Mouse (Mus musculus) heart, embryonic 15.5 days (tissue): ENCODE results near the gene Suclg2. TPM values are rescaled to one million over a fixed set of nuclear protein-coding genes. Genes with fewer than 3 reads are reported as not detected.

Source experiments
- ATAC-seq: fragments of 200-750 bp; cut with Nextera tagmentation; replicated peaks from 2 replicates; pipeline ENCODE4 v1.8.0; 2017; ENCODE audit warnings: low read depth, moderate TSS enrichment; ENCODE audit not compliant: insufficient number of reproducible peaks, insufficient read depth, low FRiP score
- H3K27ac ChIP-seq: fragments of 300-500 bp; sonication (generic); 2 replicates; pipeline ENCODE4 v1.5.1; 2015; ENCODE audit warnings: mild to moderate bottlenecking, inconsistent platforms
- H3K27me3 ChIP-seq: fragments of 300-500 bp; sonication (generic); 2 replicates; pipeline ENCODE4 v1.6.1; 2015; ENCODE audit warnings: inconsistent platforms
- H3K36me3 ChIP-seq: fragments of 300-500 bp; sonication (generic); 2 replicates; pipeline ENCODE4 v1.6.1; 2015; ENCODE audit warnings: mild to moderate bottlenecking, inconsistent platforms
- H3K4me1 ChIP-seq: fragments of 300-500 bp; sonication (generic); replicated peaks from 2 replicates; pipeline ENCODE4 v1.6.1; 2015; ENCODE audit warnings: inconsistent platforms
- H3K4me2 ChIP-seq: fragments of 300-500 bp; sonication (generic); 2 replicates; pipeline ENCODE4 v1.6.1; 2015; ENCODE audit warnings: inconsistent platforms, mild to moderate bottlenecking, moderate library complexity
- H3K4me3 ChIP-seq: fragments of 300-500 bp; sonication (generic); 2 replicates; pipeline ENCODE4 v1.5.1; 2015; ENCODE audit warnings: mild to moderate bottlenecking, inconsistent platforms
- H3K9ac ChIP-seq: fragments of 300-500 bp; sonication (generic); 2 replicates; pipeline ENCODE4 v1.6.1; 2015; ENCODE audit warnings: mild to moderate bottlenecking, inconsistent platforms
- H3K9me3 ChIP-seq: fragments of 300-500 bp; sonication (generic); replicated peaks from 2 replicates; pipeline ENCODE4 v1.6.1; 2016; ENCODE audit warnings: inconsistent platforms
- WGBS: fragments of 180-500 bp; shearing (Covaris S2); methylation state at CpG from one replicate; pipeline ENCODE4 v1.1.7; 2015; ENCODE audit warnings: mixed read lengths; 5-methylcytosine and 5-hydroxymethylcytosine counted together
- polyA plus RNA-seq: library from polyadenylated mRNA; unstranded; fragments of >200 nt; fragmentation: Nextera tagmentation; extraction: Ambion mirVana; gene quantifications from 2 replicates; pipeline ENCODE4 v1.2.1, GENCODE M21; 2015

The Suclg2 gene
- polyA plus RNA-seq, 1 experiment from 2014 or later: 103 TPM

DNA sequence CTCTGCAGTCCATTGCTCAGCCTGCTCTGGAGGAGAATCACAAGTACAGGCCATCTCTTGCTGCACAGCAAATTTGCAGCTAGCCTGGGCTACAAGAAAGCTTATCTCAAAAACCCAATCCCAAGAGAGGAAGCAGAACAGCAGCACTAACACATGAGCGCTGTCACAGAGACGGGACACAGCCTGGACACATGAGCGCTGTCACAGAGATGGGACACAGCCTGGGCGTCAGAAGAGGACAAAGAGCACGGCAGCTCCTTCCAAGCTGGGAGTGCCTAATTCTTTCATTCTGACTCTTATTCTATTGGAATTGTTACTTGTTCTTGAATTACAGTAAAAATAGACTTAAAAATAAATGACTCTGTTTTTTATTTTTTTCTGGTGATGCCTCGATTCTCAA, 126.2 kb downstream of the Suclg2 start:
- ATAC-seq: no peak
- no peaks in the 10 kb centered on the region for H3K36me3 ChIP-seq
- H3K27me3 ChIP-seq: no peaks in the 10 kb centered on the region
- no peaks in the 10 kb centered on the region for H3K9me3 ChIP-seq
- no peak overlapping the region for H3K4me3 ChIP-seq
- H3K4me1 ChIP-seq: peaks cover 10% of the 10 kb centered on the region; the same call in 1 of the 2 replicates
- H3K9ac ChIP-seq: no peak overlapping the region
- no peak overlapping the region for H3K27ac ChIP-seq
- no peak overlapping the region for H3K4me2 ChIP-seq
- WGBS: 70% methylated on average over 6 of the region's 6 CpGs

DNA sequence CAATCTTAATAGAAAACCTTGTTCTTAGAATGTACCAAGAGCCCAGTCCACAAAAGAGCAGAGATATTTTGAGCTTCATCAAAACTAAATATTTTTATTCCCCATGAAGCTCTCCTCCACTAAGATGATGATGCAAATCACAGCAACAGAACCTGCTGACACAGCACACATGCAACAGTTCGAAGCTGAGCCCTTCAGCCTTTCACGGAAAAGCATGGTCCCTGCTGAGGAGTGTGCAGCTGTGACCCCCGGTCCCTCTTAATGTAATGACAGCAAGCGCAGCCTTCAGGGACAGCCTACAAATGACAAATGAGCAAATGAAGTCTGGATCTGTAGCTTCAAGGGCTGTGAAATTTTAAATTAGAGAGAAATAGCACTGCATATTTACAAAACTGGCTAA, 128.1 kb downstream of the Suclg2 start:
- Histone ChIP-seq H3K27me3 (no peaks in the 10 kb centered on the region), H3K4me3 (no peak overlapping the region), H3K27ac (no peak overlapping the region), H3K4me1 (peaks cover 5% of the 10 kb centered on the region; the same call in 1 of the 2 replicates), H3K9me3 (no peaks in the 10 kb centered on the region), H3K36me3 (no peaks in the 10 kb centered on the region), H3K4me2 (no peak overlapping the region), H3K9ac (no peak overlapping the region)
- no peak for ATAC-seq
- 69% methylated on average over 4 of the region's 4 CpGs for WGBS

DNA sequence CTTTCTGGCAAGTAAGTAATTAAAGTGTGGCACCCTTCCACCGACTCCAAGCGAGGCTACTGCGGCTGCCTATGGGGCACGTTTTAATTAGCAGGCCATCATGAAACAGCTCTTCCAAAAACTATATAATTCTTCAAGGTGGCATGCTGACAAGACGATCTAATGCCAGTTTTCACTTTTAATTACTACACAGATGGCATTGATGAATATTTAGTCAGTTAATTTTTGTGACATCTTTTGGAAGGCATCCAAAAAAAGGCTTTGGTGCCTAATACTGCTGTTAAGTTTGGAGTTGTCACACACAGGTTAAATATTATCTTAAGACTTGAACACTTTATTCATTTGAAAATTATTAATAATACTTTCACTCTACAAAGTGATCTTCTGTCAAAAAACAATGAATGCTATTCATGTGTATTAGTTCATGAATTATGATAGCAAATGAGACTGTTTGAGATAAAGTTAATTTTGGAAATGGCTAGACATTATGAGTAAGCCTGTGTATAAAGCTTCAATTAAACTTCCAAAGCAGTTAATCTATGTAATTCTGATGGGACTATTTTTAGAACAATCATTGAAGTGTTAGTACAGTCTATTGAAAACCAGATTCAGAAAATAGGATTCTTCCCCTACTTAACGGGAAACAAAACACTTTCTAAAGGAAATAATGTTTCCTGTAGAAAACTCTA, 131.3 kb downstream of the Suclg2 start:
- no peaks in the 10 kb centered on the region for H3K36me3 ChIP-seq
- no peak overlapping the region for H3K4me2 ChIP-seq
- H3K9me3 ChIP-seq: no peaks in the 10 kb centered on the region
- WGBS: 84% methylated on average over 6 of the region's 6 CpGs
- H3K27me3 ChIP-seq: no peaks in the 10 kb centered on the region
- H3K4me1 ChIP-seq: no peaks in the 10 kb centered on the region
- no peak overlapping the region for H3K9ac ChIP-seq
- H3K27ac ChIP-seq: no peak overlapping the region
- ATAC-seq: no peak
- H3K4me3 ChIP-seq: no peak overlapping the region

DNA sequence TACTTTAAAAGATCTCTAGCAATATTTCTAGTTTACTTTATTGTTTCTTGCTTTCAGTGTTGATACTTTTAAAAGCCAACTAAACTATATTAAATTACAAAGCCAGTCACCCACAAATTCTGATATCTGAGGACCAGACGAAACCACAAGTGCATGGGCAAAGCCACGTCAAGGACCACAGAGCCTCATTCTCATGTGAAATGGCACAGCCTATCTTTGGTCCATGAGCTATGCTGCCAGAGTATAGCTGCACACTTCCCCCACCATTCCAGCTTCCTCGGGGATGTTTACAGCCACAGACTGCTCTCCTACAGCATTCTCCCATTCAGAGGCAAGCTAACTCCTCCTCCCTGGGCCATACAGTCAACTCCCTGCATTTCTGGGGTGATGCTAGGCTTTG, 136.7 kb downstream of the Suclg2 start:
- WGBS: 73% methylated on average over 3 of the region's 3 CpGs
- no peaks in the 10 kb centered on the region for H3K9me3 ChIP-seq
- no peak overlapping the region for H3K9ac ChIP-seq
- no peaks in the 10 kb centered on the region for H3K36me3 ChIP-seq
- H3K27me3 ChIP-seq: no peaks in the 10 kb centered on the region
- H3K4me1 ChIP-seq: no peaks in the 10 kb centered on the region
- no peak overlapping the region for H3K4me2 ChIP-seq
- H3K4me3 ChIP-seq: no peak overlapping the region
- no peak for ATAC-seq
- no peak overlapping the region for H3K27ac ChIP-seq

DNA sequence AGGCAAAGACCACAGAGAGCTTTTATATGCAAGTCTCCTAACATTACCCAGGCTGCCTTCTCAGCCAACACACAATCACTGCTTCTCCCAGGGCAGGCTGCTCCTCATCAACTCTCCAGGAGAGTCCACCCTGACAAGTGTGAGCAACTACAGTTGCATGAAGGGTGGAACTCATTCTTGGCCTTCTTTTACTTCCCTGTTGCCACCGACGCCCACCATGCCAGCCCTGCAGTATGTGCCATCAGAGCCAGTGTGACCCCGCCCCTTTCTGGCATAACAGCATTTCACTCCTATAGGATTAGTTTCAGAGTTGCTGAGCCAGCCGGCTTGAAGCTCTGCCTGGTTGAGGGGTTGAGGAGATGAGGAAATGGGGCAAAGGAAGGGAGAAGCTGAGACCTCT, 138.8 kb downstream of the Suclg2 start:
- ATAC-seq: no peak
- H3K4me2 ChIP-seq: no peak overlapping the region
- H3K36me3 ChIP-seq: no peaks in the 10 kb centered on the region
- 75% methylated on average over 4 of the region's 4 CpGs for WGBS
- H3K9me3 ChIP-seq: no peaks in the 10 kb centered on the region
- H3K9ac ChIP-seq: no peak overlapping the region
- no peaks in the 10 kb centered on the region for H3K27me3 ChIP-seq
- no peak overlapping the region for H3K4me3 ChIP-seq
- H3K27ac ChIP-seq: no peak overlapping the region
- no peaks in the 10 kb centered on the region for H3K4me1 ChIP-seq

DNA sequence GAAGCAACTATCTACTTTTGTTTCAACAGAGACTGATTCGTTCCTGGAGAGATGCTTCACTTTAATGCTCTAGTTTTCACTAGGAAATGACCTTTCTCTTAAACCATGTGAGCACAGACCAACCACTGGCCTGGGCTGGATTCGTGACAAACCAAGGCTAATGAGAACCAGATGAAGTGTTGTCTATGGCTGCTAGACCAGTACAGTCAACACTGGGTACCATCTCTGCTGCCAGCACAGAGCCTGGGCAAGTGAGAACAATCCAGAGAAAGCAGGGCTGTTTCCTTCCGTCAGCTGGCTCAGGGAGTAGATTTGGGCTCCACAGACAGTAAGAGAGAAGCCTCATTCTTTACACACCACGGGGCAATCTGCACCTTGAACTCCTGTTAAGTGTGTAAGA, 143.1 kb downstream of the Suclg2 start:
- Histone ChIP-seq H3K27ac (no peak overlapping the region), H3K4me3 (no peak overlapping the region)
- WGBS: 62% methylated on average over 4 of the region's 4 CpGs

DNA sequence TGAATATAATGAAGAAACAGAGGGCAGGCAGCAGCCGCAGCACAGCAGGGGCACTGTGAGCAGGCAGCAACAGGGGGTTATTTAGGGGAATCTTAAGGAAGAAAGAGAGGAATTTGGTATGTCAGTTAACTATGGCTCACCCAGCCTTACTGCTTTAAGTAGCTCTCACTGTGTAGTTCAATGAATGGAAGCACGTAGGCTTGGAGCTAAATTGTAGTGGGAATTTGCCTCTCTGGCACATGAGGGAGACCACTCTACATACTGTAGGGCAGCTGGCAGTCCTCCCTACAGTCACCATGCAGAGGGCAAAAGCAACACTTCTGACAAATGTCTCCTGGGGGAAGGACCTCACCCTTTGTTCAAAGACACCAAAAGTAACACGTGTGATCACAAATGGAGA, 143.7 kb downstream of the Suclg2 start:
- H3K27ac ChIP-seq: no peak overlapping the region
- no peak for ATAC-seq
- no peak overlapping the region for H3K4me3 ChIP-seq
- no peak overlapping the region for H3K4me2 ChIP-seq
- no peaks in the 10 kb centered on the region for H3K4me1 ChIP-seq
- H3K36me3 ChIP-seq: no peaks in the 10 kb centered on the region
- WGBS: 67% methylated on average over 3 of the region's 3 CpGs
- no peaks in the 10 kb centered on the region for H3K9me3 ChIP-seq
- H3K27me3 ChIP-seq: no peaks in the 10 kb centered on the region
- no peak overlapping the region for H3K9ac ChIP-seq

More for the DNA sequence above, 143.1 kb downstream of the Suclg2 start:
- H3K4me1 ChIP-seq: no peaks in the 10 kb centered on the region
- H3K4me2 ChIP-seq: no peak overlapping the region
- ATAC-seq: no peak
- H3K27me3 ChIP-seq: no peaks in the 10 kb centered on the region
- H3K9me3 ChIP-seq: no peaks in the 10 kb centered on the region
- no peaks in the 10 kb centered on the region for H3K36me3 ChIP-seq
- no peak overlapping the region for H3K9ac ChIP-seq

DNA sequence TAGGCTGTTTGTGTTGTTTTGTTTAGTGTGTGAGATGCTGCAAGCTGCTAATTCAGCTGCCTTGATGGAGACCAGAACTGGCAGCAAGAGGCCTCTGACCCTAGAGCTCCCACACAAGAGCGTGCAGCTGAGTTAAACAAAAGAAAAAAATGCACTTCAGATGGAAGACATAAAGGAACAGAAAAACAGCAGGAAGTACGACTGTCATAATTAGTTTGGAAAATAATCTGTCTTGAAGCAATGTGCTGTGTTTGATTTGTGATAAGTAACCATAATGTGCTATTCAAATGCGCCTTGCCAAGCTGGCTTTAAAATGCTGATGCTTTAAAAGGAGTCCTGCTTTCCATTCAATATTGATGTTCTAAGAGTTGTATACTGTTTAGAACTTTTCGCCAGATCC, 144.2 kb downstream of the Suclg2 start:
- no peak for ATAC-seq

DNA sequence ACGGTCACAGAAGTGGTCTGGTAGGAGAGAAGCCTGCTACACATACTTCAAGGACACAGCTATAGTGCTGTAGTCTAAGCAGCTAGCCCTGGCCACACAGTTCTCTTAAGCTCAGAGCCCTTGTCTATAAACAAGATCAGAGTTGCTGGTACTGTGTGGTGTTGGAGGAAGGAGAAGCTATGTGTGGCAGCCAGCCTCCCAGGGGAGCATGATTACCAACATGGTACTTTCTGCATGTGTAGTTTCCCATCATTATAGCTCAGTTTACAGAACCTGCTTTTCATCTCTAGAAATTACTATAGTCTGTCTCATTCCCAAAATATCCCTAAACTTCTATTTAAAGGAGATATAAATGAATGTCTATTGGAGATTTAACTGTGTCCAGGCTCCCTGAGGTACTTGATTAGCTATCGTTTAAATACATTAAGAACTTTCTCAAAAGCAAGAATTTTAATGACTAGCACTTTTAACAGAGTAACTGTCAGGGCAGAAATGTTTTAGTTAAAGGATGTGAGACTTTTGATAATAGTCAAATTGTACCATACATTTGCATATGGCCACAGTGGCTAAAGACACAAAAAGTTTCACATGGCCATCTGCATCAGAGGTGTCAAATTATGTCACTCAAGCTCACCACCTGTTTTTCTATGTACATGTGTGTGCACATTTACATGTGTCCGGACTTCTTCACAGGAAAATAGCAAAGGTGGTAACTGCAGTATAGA, 145.4 kb downstream of the Suclg2 start:
- ATAC-seq: no peak
- no peaks in the 10 kb centered on the region for H3K9me3 ChIP-seq
- H3K4me3 ChIP-seq: no peak overlapping the region
- 85% methylated on average over 3 of the region's 3 CpGs for WGBS
- H3K27me3 ChIP-seq: no peaks in the 10 kb centered on the region
- H3K4me1 ChIP-seq: no peaks in the 10 kb centered on the region
- H3K4me2 ChIP-seq: no peak overlapping the region
- H3K27ac ChIP-seq: no peak overlapping the region
- H3K36me3 ChIP-seq: no peaks in the 10 kb centered on the region
- no peak overlapping the region for H3K9ac ChIP-seq

More for the DNA sequence above, 144.2 kb downstream of the Suclg2 start:
- Histone ChIP-seq H3K4me1 (no peaks in the 10 kb centered on the region), H3K27ac (no peak overlapping the region), H3K9me3 (no peaks in the 10 kb centered on the region), H3K4me3 (no peak overlapping the region), H3K36me3 (no peaks in the 10 kb centered on the region), H3K4me2 (no peak overlapping the region), H3K27me3 (no peaks in the 10 kb centered on the region), H3K9ac (no peak overlapping the region)
- WGBS: 67% methylated on average over 4 of the region's 4 CpGs

DNA sequence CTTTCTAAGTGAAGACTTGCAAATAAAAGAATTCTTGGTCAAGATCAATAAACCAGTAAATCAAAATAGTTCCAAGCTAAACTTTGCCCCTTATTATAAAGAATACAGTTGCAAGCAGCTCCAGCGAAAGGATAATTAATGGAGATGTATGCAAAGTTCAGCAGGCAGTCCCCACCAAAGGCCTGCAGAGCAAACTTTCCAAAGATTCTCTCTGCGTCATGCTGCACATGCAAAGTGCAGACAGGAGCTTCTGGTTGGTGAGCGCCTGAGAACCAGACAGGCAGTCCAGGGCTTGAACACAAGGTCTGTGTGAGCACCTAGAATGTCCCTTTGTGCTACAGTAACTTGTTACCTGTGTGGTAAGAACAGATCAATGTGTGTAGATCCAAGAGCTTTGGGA, 147.0 kb downstream of the Suclg2 start:
- H3K36me3 ChIP-seq: no peaks in the 10 kb centered on the region
- no peak overlapping the region for H3K27ac ChIP-seq
- ATAC-seq: no peak
- no peak overlapping the region for H3K9ac ChIP-seq
- H3K4me1 ChIP-seq: no peaks in the 10 kb centered on the region
- H3K4me2 ChIP-seq: no peak overlapping the region
- no peaks in the 10 kb centered on the region for H3K27me3 ChIP-seq
- 81% methylated on average over 3 of the region's 3 CpGs for WGBS
- no peak overlapping the region for H3K4me3 ChIP-seq
- no peaks in the 10 kb centered on the region for H3K9me3 ChIP-seq

DNA sequence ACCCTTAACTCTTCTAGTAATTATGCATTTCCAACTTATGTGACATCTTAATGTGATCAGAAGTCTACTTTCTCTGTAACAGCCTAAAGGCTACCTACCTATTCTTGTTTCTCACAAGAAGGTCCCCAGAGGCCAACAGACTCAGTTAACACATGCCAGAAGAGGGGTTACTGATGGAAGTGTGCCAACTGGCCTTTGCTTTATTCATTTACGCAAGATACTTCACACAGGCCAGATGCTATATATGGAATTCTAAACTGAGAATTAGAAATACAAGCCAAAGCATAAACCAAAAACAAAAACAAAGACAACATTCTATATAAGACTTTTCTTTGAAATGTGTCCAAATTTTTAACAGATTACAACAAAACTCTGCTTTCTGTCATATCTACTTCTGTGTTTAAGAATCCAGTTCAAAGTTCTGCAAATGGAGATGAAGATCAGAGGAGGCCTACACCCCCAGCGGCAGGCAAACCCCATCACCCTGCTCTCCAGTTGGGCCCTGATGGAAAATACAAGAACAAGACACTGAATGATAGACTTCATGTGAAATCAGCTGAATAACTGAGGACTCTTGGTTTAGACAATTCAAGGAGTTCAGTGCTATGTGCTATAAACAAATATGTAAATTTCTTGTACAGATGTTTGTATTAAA, 155.1 kb downstream of the Suclg2 start:
- ATAC-seq: no peak
- H3K9ac ChIP-seq: no peak overlapping the region
- H3K4me3 ChIP-seq: no peak overlapping the region
- no peaks in the 10 kb centered on the region for H3K36me3 ChIP-seq
- H3K27me3 ChIP-seq: no peaks in the 10 kb centered on the region
- H3K4me1 ChIP-seq: no peaks in the 10 kb centered on the region
- H3K4me2 ChIP-seq: no peak overlapping the region
- H3K9me3 ChIP-seq: no peaks in the 10 kb centered on the region
- 66% methylated on average over 2 of the region's 2 CpGs for WGBS
- H3K27ac ChIP-seq: no peak overlapping the region
